Mouse (Mus musculus) ES-E14 (cell line): Measurements from ENCODE around the gene Cpa4.

ENCODE experiments used
- CHD2 ChIP-seq: IDR thresholded peaks from 2 replicates; pipeline ENCODE4 v1.6.1; 2014; ENCODE audit warnings: mild to moderate bottlenecking, low read depth, low read length, inconsistent platforms
- MAFK ChIP-seq: IDR thresholded peaks from 2 replicates; pipeline ENCODE4 v1.6.1; 2014; ENCODE audit warnings: mild to moderate bottlenecking, low read depth, low read length, inconsistent platforms; ENCODE audit not compliant: insufficient read depth
- ZNF384 ChIP-seq: IDR thresholded peaks from 2 replicates; pipeline ENCODE4 v1.6.1; 2012; ENCODE audit warnings: low read depth, low read length, inconsistent platforms

DNA sequence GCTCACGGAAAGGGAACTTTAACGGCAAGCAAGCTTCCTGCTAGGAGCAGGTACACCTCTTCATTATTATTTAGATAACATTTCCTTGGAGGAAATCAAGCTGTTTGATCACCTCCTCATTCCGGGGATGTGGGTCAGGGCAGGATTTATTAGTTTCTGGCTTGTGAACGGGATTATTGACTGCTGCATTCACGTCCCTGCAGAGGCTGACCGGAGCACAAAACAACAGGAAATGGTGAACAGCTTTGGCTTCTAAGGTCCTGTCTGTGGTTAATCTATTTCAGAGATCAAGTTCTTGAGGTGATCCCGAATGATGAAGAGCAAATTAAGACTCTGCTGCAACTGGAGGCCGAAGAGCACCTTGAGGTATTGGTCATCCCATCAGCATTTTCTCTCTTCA is 24.3 kb upstream of the Cpa4 start:
- TF ChIP-seq CHD2 (no peak), ZNF384 (no peak), MAFK (no peak)
